Mouse (Mus musculus) CH12.LX (cell line): ENCODE data around the gene Clic5. TPM values are rescaled to one million over a fixed set of nuclear protein-coding genes. Genes with fewer than 3 reads are reported as not detected.

Source experiments
- DNase-seq: peaks from one replicate; pipeline ENCODE4 v3.0.0-alpha.2; 2013; ENCODE audit errors: extremely low read depth
- H3K27ac ChIP-seq: 2 replicates; pipeline ENCODE4 v1.5.1; 2012; ENCODE audit warnings: low read depth, mild to moderate bottlenecking, control low read depth, moderate library complexity; ENCODE audit not compliant: insufficient read depth
- H3K27me3 ChIP-seq: replicated peaks from 2 replicates; pipeline ENCODE3; 2012; ENCODE audit warnings: inconsistent platforms
- H3K36me3 ChIP-seq, 2 experiments: replicated peaks in 1 of 2; 2 replicates each; pipeline versions ENCODE3 to v1.6.1; 2012; ENCODE audit warnings: inconsistent platforms in 1 of 2, low read length in 1 of 2, mild to moderate bottlenecking in 1 of 2, mixed read lengths in 1 of 2, moderate library complexity in 1 of 2; ENCODE audit not compliant: control insufficient read depth in 1 of 2, insufficient read depth in 1 of 2
- H3K4me1 ChIP-seq, 2 experiments: 2 replicates each; pipeline ENCODE4 v1.6.1; 2012; ENCODE audit warnings: inconsistent platforms in 1 of 2, moderate library complexity in 1 of 2; ENCODE audit not compliant: insufficient read depth in 2 of 2, control insufficient read depth in 1 of 2
- H3K4me2 ChIP-seq: 2 replicates; pipeline ENCODE4 v1.6.1; 2012; ENCODE audit warnings: low read depth, mild to moderate bottlenecking, control low read depth; ENCODE audit not compliant: poor library complexity, insufficient read depth, severe bottlenecking
- H3K4me3 ChIP-seq, 3 experiments: fragments of 150-350 bp in 1 of 3; sonication (generic) in 1 of 3; replicated peaks in 1 of 3; 2 replicates each; pipeline versions ENCODE3 to v1.5.1; 2011 to 2012; ENCODE audit warnings: low read depth in 2 of 3, low read length in 2 of 3, mild to moderate bottlenecking in 2 of 3, moderate library complexity in 2 of 3, control low read depth in 1 of 3, improper control_type of control experiment in 1 of 3, inconsistent platforms in 1 of 3, mixed read lengths in 1 of 3; ENCODE audit not compliant: poor library complexity in 1 of 3
- H3K79me2 ChIP-seq: replicated peaks from 2 replicates; pipeline ENCODE4 v1.6.1; 2012; ENCODE audit warnings: mild to moderate bottlenecking, moderate library complexity; ENCODE audit not compliant: control insufficient read depth, poor library complexity, insufficient read depth, severe bottlenecking; ENCODE audit errors: extremely low read depth
- H3K9ac ChIP-seq: 2 replicates; pipeline ENCODE4 v1.6.1; 2012; ENCODE audit warnings: low read depth, mild to moderate bottlenecking, control low read depth, moderate library complexity; ENCODE audit not compliant: insufficient read depth
- H3K9me3 ChIP-seq: replicated peaks from 2 replicates; pipeline ENCODE3; 2012; ENCODE audit warnings: low read length, inconsistent platforms, mixed read lengths
- CHD2 ChIP-seq: IDR thresholded peaks from 2 replicates; pipeline ENCODE4 v1.6.1; 2011; ENCODE audit warnings: low read length, improper control_type of control experiment
- ELF1 ChIP-seq: IDR thresholded peaks from 2 replicates; pipeline ENCODE4 v1.6.1; 2014; ENCODE audit warnings: low read depth, mild to moderate bottlenecking, inconsistent platforms, low read length, improper control_type of control experiment
- EP300 ChIP-seq: IDR thresholded peaks from 2 replicates; pipeline ENCODE4 v1.6.1; 2011; ENCODE audit warnings: low read length, improper control_type of control experiment
- ETS1 ChIP-seq: conservative IDR thresholded peaks from 2 replicates; pipeline ENCODE4 v1.6.1; 2012; ENCODE audit warnings: low read depth, mild to moderate bottlenecking, inconsistent platforms, low read length, improper control_type of control experiment, moderate library complexity
- HCFC1 ChIP-seq: IDR thresholded peaks from 2 replicates; pipeline ENCODE4 v1.6.1; 2012; ENCODE audit warnings: low read depth, mild to moderate bottlenecking, inconsistent platforms, low read length, improper control_type of control experiment
- IRF4 ChIP-seq: IDR thresholded peaks from 2 replicates; pipeline ENCODE4 v1.6.1; 2014; ENCODE audit warnings: low read depth, mild to moderate bottlenecking, inconsistent platforms, low read length, improper control_type of control experiment
- JUN ChIP-seq: IDR thresholded peaks from 2 replicates; pipeline ENCODE4 v1.6.1; 2011; ENCODE audit warnings: low read depth, mild to moderate bottlenecking, low read length, improper control_type of control experiment, moderate library complexity; ENCODE audit not compliant: insufficient read depth
- MEF2A ChIP-seq: IDR thresholded peaks from 2 replicates; pipeline ENCODE4 v1.6.1; 2014; ENCODE audit warnings: low read depth, mild to moderate bottlenecking, inconsistent platforms, low read length, improper control_type of control experiment, borderline replicate concordance
- MYC ChIP-seq: IDR thresholded peaks from 2 replicates; pipeline ENCODE4 v1.6.1; 2011; ENCODE audit warnings: low read depth, mild to moderate bottlenecking, improper control_type of control experiment, low read length
- NELFE ChIP-seq: IDR thresholded peaks from 2 replicates; pipeline ENCODE4 v1.6.1; 2011; ENCODE audit warnings: low read depth, low read length, improper control_type of control experiment
- POLR2A ChIP-seq: IDR thresholded peaks from 2 replicates; pipeline ENCODE4 v1.6.1; 2011; ENCODE audit warnings: low read depth, mild to moderate bottlenecking, improper control_type of control experiment, low read length
- POLR2AphosphoS2 ChIP-seq: IDR thresholded peaks from 2 replicates; pipeline ENCODE4 v1.6.1; 2011; ENCODE audit warnings: low read depth, low read length, improper control_type of control experiment
- RCOR1 ChIP-seq: conservative IDR thresholded peaks from 2 replicates; pipeline ENCODE4 v1.6.1; 2012; ENCODE audit warnings: low read depth, mild to moderate bottlenecking, inconsistent platforms, low read length, improper control_type of control experiment
- SIN3A ChIP-seq: IDR thresholded peaks from 2 replicates; pipeline ENCODE4 v1.6.1; 2012; ENCODE audit warnings: low read length, improper control_type of control experiment, inconsistent platforms
- SMC3 ChIP-seq: IDR thresholded peaks from 2 replicates; pipeline ENCODE4 v1.6.1; 2011; ENCODE audit warnings: low read depth, low read length, improper control_type of control experiment
- USF1 ChIP-seq: IDR thresholded peaks from 2 replicates; pipeline ENCODE4 v1.6.1; 2014; ENCODE audit warnings: low read depth, mild to moderate bottlenecking, inconsistent platforms, low read length, improper control_type of control experiment
- ZC3H11A ChIP-seq: IDR thresholded peaks from 2 replicates; pipeline ENCODE4 v1.6.1; 2012; ENCODE audit warnings: low read depth, mild to moderate bottlenecking, inconsistent platforms, low read length, improper control_type of control experiment
- ZKSCAN1 ChIP-seq: IDR thresholded peaks from 2 replicates; pipeline ENCODE4 v1.6.1; 2012; ENCODE audit warnings: low read depth, inconsistent platforms, low read length, improper control_type of control experiment, borderline replicate concordance
- ZNF384 ChIP-seq: IDR thresholded peaks from 2 replicates; pipeline ENCODE4 v1.6.1; 2012; ENCODE audit warnings: low read depth, low read length, improper control_type of control experiment, inconsistent platforms
- dilution Hi-C: fragments of 300-500 bp; cut with MboI; formaldehyde crosslinking; loops from 2 replicates; pipeline ENCODE4 v1.14.3; 2020; ENCODE audit warnings: low sequenced_read_pairs; ENCODE audit not compliant: extremely low pct_unique_long_range_greater_than_20kb, extremely low pct_ligation_motif_present
- in situ Hi-C: fragments of 300-500 bp; cut with MboI; formaldehyde crosslinking; loops from 3 replicates; pipeline ENCODE4 v1.14.3; 2019; ENCODE audit warnings: low sequenced_read_pairs, low pct_ligation_motif_present, low pct_unique_long_range_greater_than_20kb, mixed read lengths
- polyA plus RNA-seq: library from polyadenylated mRNA; unstranded; fragments of >175 nt; gene quantifications from 2 replicates; pipeline ENCODE4 v1.2.1, GENCODE M21; 2012; ENCODE audit warnings: low read depth; ENCODE audit not compliant: insufficient read length
- total RNA-seq, 2 experiments: library from RNA; depleted of rRNA; stranded (reverse); fragments of 300-350 nt in 1 of 2; fragments of >200 nt in 1 of 2; gene quantifications; 2 replicates each; pipeline ENCODE4 v1.2.3; 2012 to 2014

Clic5 gene
- total and polyA plus RNA-seq, 3 experiments, result not detected

GRCm38 (mm10) chr17:44228428-44228827, 40.0 kb downstream of the Clic5 start:
- no peaks in the 10 kb centered on the region for H3K79me2 ChIP-seq
- no peaks in the 10 kb centered on the region for H3K36me3 ChIP-seq
- no peak overlapping the region for H3K27ac ChIP-seq
- DNase-seq, result no peak
- in situ Hi-C loops, result no loop called here
- H3K9me3 ChIP-seq, result peaks cover 4% of the 10 kb centered on the region
- dilution Hi-C loops, result no loop called here
- no peak overlapping the region for H3K4me3 ChIP-seq
- no peak overlapping the region for H3K9ac ChIP-seq
- H3K27me3 ChIP-seq, result peaks cover 4% of the 10 kb centered on the region
- H3K4me2 ChIP-seq, result no peak overlapping the region
- H3K4me1 ChIP-seq, result peaks cover 0 to 3% of the 10 kb centered on the region in 2 experiments; a peak in 2 of 4 replicates
- TF ChIP-seq USF1, result no peak
- no peak for TF ChIP-seq HCFC1
- TF ChIP-seq POLR2A, result no peak
- no peak for TF ChIP-seq ZKSCAN1
- TF ChIP-seq ELF1, result no peak
- no peak for TF ChIP-seq ZNF384
- TF ChIP-seq MYC, result no peak
- no peak for TF ChIP-seq IRF4
- no peak for TF ChIP-seq CHD2
- TF ChIP-seq ETS1, result no peak
- TF ChIP-seq NELFE, result no peak
- TF ChIP-seq JUN, result no peak
- no peak for TF ChIP-seq SIN3A
- no peak for TF ChIP-seq ZC3H11A
- TF ChIP-seq RCOR1, result no peak
- TF ChIP-seq EP300, result no peak
- no peak for TF ChIP-seq MEF2A
- TF ChIP-seq POLR2AphosphoS2, result no peak
- no peak for TF ChIP-seq SMC3
- TF ChIP-seq, all 38 proteins: peak for 0

DNA sequence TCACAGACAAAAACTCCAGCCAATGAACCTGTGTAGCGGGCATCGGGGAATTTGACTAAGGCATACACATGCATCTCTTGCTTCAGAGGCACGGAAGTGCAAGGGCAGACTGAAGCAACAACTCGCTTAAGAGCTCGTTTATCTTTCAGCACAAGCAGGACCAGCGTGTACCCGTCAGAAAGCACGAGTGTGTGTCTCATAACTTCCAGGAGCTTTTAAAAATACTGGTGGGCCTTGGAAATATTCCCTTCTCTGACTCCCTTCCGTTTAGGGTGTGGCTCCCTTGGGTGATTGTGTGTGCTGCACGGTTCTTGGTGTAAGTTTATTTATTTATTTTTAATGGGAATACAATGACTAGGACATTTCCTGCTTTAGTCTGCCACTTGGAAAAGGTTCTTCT, 41.7 kb downstream of the Clic5 start:
- Histone ChIP-seq H3K9me3 (peaks cover 4% of the 10 kb centered on the region), H3K27me3 (peaks cover 6% of the 10 kb centered on the region), H3K9ac (no peak overlapping the region)
- TF ChIP-seq SMC3, result no peak
- TF ChIP-seq SIN3A, result no peak
- TF ChIP-seq, all 38 proteins: peak for 0
- no peaks in the 10 kb centered on the region for H3K36me3 ChIP-seq
- dilution Hi-C loops (no loop called here), in situ Hi-C loops (no loop called here)
- no peak for DNase-seq
- H3K4me1 ChIP-seq, result peaks cover 0 to 3% of the 10 kb centered on the region in 2 experiments; a peak in 2 of 4 replicates
- no peak overlapping the region for H3K27ac ChIP-seq
- peak overlapping the region; percentile 22; the same call in 1 of the 2 replicates for H3K4me2 ChIP-seq
- H3K79me2 ChIP-seq, result no peaks in the 10 kb centered on the region
- no peak overlapping the region for H3K4me3 ChIP-seq
